Mouse (Mus musculus) E14TG2a.4 (cell line): ENCODE measurements around the gene Dzank1.

Source experiments
- CTCF ChIP-seq: conservative IDR thresholded peaks from 2 replicates; pipeline ENCODE4 v1.5.1; 2014; ENCODE audit warnings: low read length
- NANOG ChIP-seq: IDR thresholded peaks from 2 replicates; pipeline ENCODE4 v1.6.1; 2014; ENCODE audit warnings: borderline replicate concordance, low read length, mixed read lengths

DNA sequence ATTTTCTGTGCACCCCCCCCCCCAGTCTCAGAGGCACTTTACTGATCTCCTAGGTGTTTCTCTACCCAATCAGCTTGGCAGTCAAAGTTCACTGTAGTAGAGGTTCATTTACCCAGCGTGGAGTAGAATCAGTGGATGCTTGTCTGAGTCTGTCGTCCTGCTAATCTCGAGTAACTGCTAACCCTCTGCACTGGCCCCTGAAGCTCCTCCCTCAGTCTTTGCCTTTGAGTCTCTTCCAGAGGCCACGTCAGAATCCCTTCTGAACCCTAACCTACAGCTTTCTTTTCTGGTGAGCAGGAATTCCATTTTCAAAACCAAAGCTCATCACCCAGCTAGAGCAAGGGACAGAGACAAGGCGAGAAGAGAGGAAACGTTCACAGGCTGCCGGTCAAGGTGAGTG is 63.0 kb downstream of the Dzank1 start:
- TF ChIP-seq NANOG (no peak), CTCF (no peak)
